In the genomic region with DNA sequence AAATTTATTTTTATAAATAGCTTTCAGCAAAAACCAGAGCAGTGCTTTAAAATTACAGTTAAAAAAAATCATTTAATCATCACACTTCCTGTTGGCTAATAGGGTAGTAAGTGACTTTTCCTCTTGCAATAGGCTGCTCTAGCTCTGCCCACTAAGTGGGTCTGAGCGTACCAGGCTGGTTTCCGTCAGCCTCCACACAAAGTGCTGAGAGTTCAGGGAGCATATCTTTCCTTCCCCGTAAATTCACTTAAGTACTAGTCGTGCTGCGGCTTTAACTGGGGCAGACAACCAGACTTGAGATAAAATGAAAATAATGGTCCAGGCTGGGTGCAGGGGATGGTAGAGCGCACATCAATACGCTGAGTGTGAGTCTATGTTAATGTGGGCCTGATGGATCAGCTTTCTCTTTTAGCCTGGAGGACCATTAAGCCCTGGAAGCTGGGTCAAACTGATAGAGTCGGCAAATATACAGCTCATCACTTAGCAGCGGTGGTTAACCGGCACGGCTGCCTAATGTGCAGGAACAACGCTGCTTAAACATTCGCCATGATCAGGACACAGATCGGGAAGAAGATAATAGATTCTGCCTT, we compare ENCODE assay signal across 10 mouse cellular contexts.
DNase-seq lines count a peak whose midpoint lies in the region; ATAC-seq lines count a peak whose summit lies in the region.
"Had no signal": no experiment of that assay in that cellular context is flagged by ENCODE, and none has a peak within 500 bp of the region (broad histone marks: within the 10 kb centered on the region; RNA-seq: fewer than 3 reads in every experiment).

No protein-coding gene starts in this region.

- no peak for DNase-seq in heart, embryonic 10.5 days (ENCODE audit: low spot score)
- DNase-seq in heart, adult 18-20 months, result no peak
- DNase-seq in 416B (ENCODE audit: low read depth), result peak; percentile 41
- peak; percentile 4 for DNase-seq in hindbrain, embryonic 10.5 days (ENCODE audit: low spot score)
- no peak for DNase-seq in adipocyte (ENCODE audit: low spot score)
- no peak for DNase-seq in Muller cell, postnatal 12 days (ENCODE audit: inconsistent ontology term)
- DNase-seq in lung, postnatal 36 days, result no peak
- DNase-seq: liver, embryonic 13.5 days had no signal

- 46% methylated on average over 14 of the region's 14 CpGs for WGBS in heart, embryonic 10.5 days
- 49% methylated on average over 14 of the region's 14 CpGs for WGBS in hindbrain, embryonic 10.5 days
- 33% methylated on average over 14 of the region's 14 CpGs for WGBS in midbrain, embryonic 12.5 days

- H3K4me2 ChIP-seq in midbrain, embryonic 12.5 days (replicated peaks), result peak overlapping the region; percentile 36
- H3K4me2 ChIP-seq: liver, embryonic 13.5 days had no signal

- peak overlapping the region; percentile 36 for H3K4me3 ChIP-seq in heart, embryonic 10.5 days
- H3K4me3 ChIP-seq in hindbrain, embryonic 10.5 days, result peak overlapping the region; percentile 29; the same call in 1 of the 2 replicates
- peak overlapping the region; percentile 7; the same call in 1 of the 2 replicates for H3K4me3 ChIP-seq in midbrain, embryonic 12.5 days
- H3K4me3 ChIP-seq: forebrain, embryonic 10.5 days; liver, embryonic 13.5 days had no signal

- no peak for ATAC-seq in midbrain, embryonic 12.5 days (ENCODE audit: low FRiP score, low read depth)

- no peaks in the 10 kb centered on the region for H3K9me3 ChIP-seq in heart, embryonic 10.5 days
- no peaks in the 10 kb centered on the region for H3K9me3 ChIP-seq in hindbrain, embryonic 10.5 days
- H3K9me3 ChIP-seq in midbrain, embryonic 12.5 days, result no peaks in the 10 kb centered on the region
- H3K9me3 ChIP-seq: forebrain, embryonic 10.5 days; liver, embryonic 13.5 days had no signal

- H3K36me3 ChIP-seq in heart, embryonic 10.5 days, result no peaks in the 10 kb centered on the region
- H3K36me3 ChIP-seq in hindbrain, embryonic 10.5 days, result no peaks in the 10 kb centered on the region
- H3K36me3 ChIP-seq in midbrain, embryonic 12.5 days, result no peaks in the 10 kb centered on the region
- H3K36me3 ChIP-seq: forebrain, embryonic 10.5 days; liver, embryonic 13.5 days had no signal

- H3K27me3 ChIP-seq in heart, embryonic 10.5 days (ENCODE audit: insufficient read depth, poor library complexity, severe bottlenecking), result peaks cover 4% of the 10 kb centered on the region; the same call in 1 of the 2 replicates
- no peaks in the 10 kb centered on the region for H3K27me3 ChIP-seq in hindbrain, embryonic 10.5 days (ENCODE audit: insufficient read depth, poor library complexity, severe bottlenecking)
- peaks cover 5% of the 10 kb centered on the region for H3K27me3 ChIP-seq in midbrain, embryonic 12.5 days
- H3K27me3 ChIP-seq: liver, embryonic 13.5 days had no signal

- H3K4me1 ChIP-seq in heart, embryonic 10.5 days, result peaks cover 31% of the 10 kb centered on the region
- peaks cover 20% of the 10 kb centered on the region for H3K4me1 ChIP-seq in hindbrain, embryonic 10.5 days (replicated peaks)
- peaks cover 12% of the 10 kb centered on the region; the same call in 1 of the 2 replicates for H3K4me1 ChIP-seq in midbrain, embryonic 12.5 days
- H3K4me1 ChIP-seq: liver, embryonic 13.5 days had no signal

- H3K9ac ChIP-seq in midbrain, embryonic 12.5 days (replicated peaks), result no peak overlapping the region
- H3K9ac ChIP-seq: liver, embryonic 13.5 days had no signal

- no peak overlapping the region for H3K27ac ChIP-seq in heart, embryonic 10.5 days
- H3K27ac ChIP-seq in hindbrain, embryonic 10.5 days, result no peak overlapping the region
- H3K27ac ChIP-seq in midbrain, embryonic 12.5 days (replicated peaks), result peak overlapping the region; percentile 25; the same call in 1 of the 2 replicates
- H3K27ac ChIP-seq: forebrain, embryonic 10.5 days; liver, embryonic 13.5 days had no signal

Comparison
In these comparisons a context has a peak if more than half of its experiments do, and no peak if none do; other contexts are left out.
1. DNase-seq: peak in 416B (single experiment) and hindbrain, embryonic 10.5 days (single experiment); none in heart, embryonic 10.5 days (single experiment), heart, adult 18-20 months (0 of 2), adipocyte (single experiment), Muller cell, postnatal 12 days (single experiment) and lung, postnatal 36 days (single experiment).
2. Peak in every context shown above with its lines, with median percentiles within 50 percentile points of each other: H3K4me3 ChIP-seq.